Mouse (Mus musculus): ENCODE measurements around the gene Zfp316.

The Zfp316 gene

GRCm38 (mm10) chr5:143269363-143270150 lies at the start of gene Zfp316:
Gene Zfp316 (minus strand): TSS chr5:143270022.
- peak; percentile 82 for DNase-seq (ENCODE audit: low read depth, low spot score)

- DNase-seq (ENCODE audit: low read depth, low spot score) = no peak
Observed at GRCm38 (mm10) chr5:143317288-143317610, 47.4 kb upstream of the Zfp316 start.

GRCm38 (mm10) chr5:143316605-143317287 lies 46.9 kb upstream of the Zfp316 start:
- no peak for DNase-seq (ENCODE audit: low read depth, low spot score)

- no peak for DNase-seq (ENCODE audit: low read depth, low spot score)
Observed at GRCm38 (mm10) chr5:143315514-143315888, 45.7 kb upstream of the Zfp316 start.

GRCm38 (mm10) chr5:143314730-143315513 lies 45.1 kb upstream of the Zfp316 start, which contains the start of gene E130309D02Rik:
Gene E130309D02Rik (minus strand): TSS chr5:143315360.
- DNase-seq (ENCODE audit: low read depth, low spot score) = peak; percentile 80

GRCm38 (mm10) chr5:143314183-143314729 lies 44.4 kb upstream of the Zfp316 start:
- DNase-seq (ENCODE audit: low read depth, low spot score) = no peak

- peak; percentile 93 for DNase-seq (ENCODE audit: low read depth, low spot score)
Observed at GRCm38 (mm10) chr5:143311886-143312285, 42.1 kb upstream of the Zfp316 start.

GRCm38 (mm10) chr5:143309916-143310315 lies 40.1 kb upstream of the Zfp316 start:
- no peak for DNase-seq (ENCODE audit: low read depth, low spot score)

- DNase-seq (ENCODE audit: low read depth, low spot score) = no peak
Observed at GRCm38 (mm10) chr5:143308825-143309224, 39.0 kb upstream of the Zfp316 start.

- no peak for DNase-seq (ENCODE audit: low read depth, low spot score)
Observed at GRCm38 (mm10) chr5:143304251-143304650, 34.4 kb upstream of the Zfp316 start.

GRCm38 (mm10) chr5:143301296-143301695 lies 31.5 kb upstream of the Zfp316 start:
- DNase-seq (ENCODE audit: low read depth, low spot score) = peak; percentile 26

GRCm38 (mm10) chr5:143299686-143300085 lies 29.9 kb upstream of the Zfp316 start:
- DNase-seq (ENCODE audit: low read depth, low spot score) = peak; percentile 80

- peak; percentile 70 for DNase-seq (ENCODE audit: low read depth, low spot score)
Observed at GRCm38 (mm10) chr5:143298391-143298790, 28.6 kb upstream of the Zfp316 start.

GRCm38 (mm10) chr5:143297986-143298385 lies 28.2 kb upstream of the Zfp316 start:
- DNase-seq (ENCODE audit: low read depth, low spot score) = peak; percentile 62

- DNase-seq (ENCODE audit: low read depth, low spot score) = no peak
Observed at GRCm38 (mm10) chr5:143295330-143295729, 25.5 kb upstream of the Zfp316 start.

GRCm38 (mm10) chr5:143294862-143295261 lies 25.0 kb upstream of the Zfp316 start:
- DNase-seq (ENCODE audit: low read depth, low spot score) = peak; percentile 56

GRCm38 (mm10) chr5:143293404-143293803 lies 23.6 kb upstream of the Zfp316 start, which contains the start of gene Zfp853:
Gene Zfp853 (minus strand): TSS chr5:143293623.
- DNase-seq (ENCODE audit: low read depth, low spot score) = no peak

- DNase-seq (ENCODE audit: low read depth, low spot score) = no peak
Observed at GRCm38 (mm10) chr5:143292879-143293278, 23.1 kb upstream of the Zfp316 start.

GRCm38 (mm10) chr5:143289299-143289698 lies 19.5 kb upstream of the Zfp316 start:
- DNase-seq (ENCODE audit: low read depth, low spot score) = no peak

- DNase-seq (ENCODE audit: low read depth, low spot score) = no peak
Observed at GRCm38 (mm10) chr5:143288378-143288911, 18.6 kb upstream of the Zfp316 start.

GRCm38 (mm10) chr5:143287774-143288328 lies 18.0 kb upstream of the Zfp316 start:
- DNase-seq (ENCODE audit: low read depth, low spot score) = peak; percentile 51
